Mouse (Mus musculus): ENCODE data around the gene Fibp.
A peak's percentile ranks its signal among the peaks of the same experiment; 100 is the strongest.

GRCm38 (mm10) chr19:5486286-5486685, 25.9 kb downstream of the Fibp start:
- TF ChIP-seq CTCF (IDR thresholded peaks at IDR 0.05; ENCODE audit: borderline replicate concordance, insufficient read depth, low read length) (no peak), POLR2A (IDR thresholded peaks at IDR 0.05; ENCODE audit: low read depth, low read length) (peak; percentile 50; the same call in 1 of the 2 replicates)
